Mouse (Mus musculus): Measurements from ENCODE around the gene Fam196b. TPM values are rescaled to one million over a fixed set of nuclear protein-coding genes. Genes with fewer than 3 reads are reported as not detected.

Gene Fam196b
- polyA plus RNA-seq, 1 experiment from 2014 or later = 4.7 TPM

GRCm38 (mm10) chr11:34300064-34300463 is 14.6 kb upstream of the Fam196b start:
- Histone ChIP-seq H3K9ac (no peak overlapping the region), H3K9me3 (no peaks in the 10 kb centered on the region), H3K4me1 (replicated peaks) (peaks cover 5% of the 10 kb centered on the region), H3K4me2 (no peak overlapping the region), H3K36me3 (no peaks in the 10 kb centered on the region), H3K27me3 (no peaks in the 10 kb centered on the region), H3K27ac (replicated peaks) (no peak overlapping the region), H3K4me3 (no peak overlapping the region)
- ATAC-seq (ENCODE audit: low FRiP score, low read depth) = no peak
- WGBS = 96% methylated on average over 7 of the region's 7 CpGs

GRCm38 (mm10) chr11:34306231-34306630 is 8.4 kb upstream of the Fam196b start:
- Histone ChIP-seq H3K9me3 (no peaks in the 10 kb centered on the region), H3K4me1 (replicated peaks) (no peaks in the 10 kb centered on the region), H3K9ac (no peak overlapping the region), H3K4me3 (no peak overlapping the region), H3K36me3 (no peaks in the 10 kb centered on the region), H3K4me2 (no peak overlapping the region), H3K27ac (replicated peaks) (no peak overlapping the region), H3K27me3 (no peaks in the 10 kb centered on the region)
- 73% methylated on average over 3 of the region's 3 CpGs for WGBS
- ATAC-seq (ENCODE audit: low FRiP score, low read depth) = no peak

- no peaks in the 10 kb centered on the region for H3K9me3 ChIP-seq
- H3K27ac ChIP-seq (replicated peaks) = no peak overlapping the region
- no peaks in the 10 kb centered on the region for H3K36me3 ChIP-seq
- H3K4me1 ChIP-seq (replicated peaks) = no peaks in the 10 kb centered on the region
- no peak overlapping the region for H3K4me3 ChIP-seq
- no peaks in the 10 kb centered on the region for H3K27me3 ChIP-seq
- ATAC-seq (ENCODE audit: low FRiP score, low read depth) = no peak
- no peak overlapping the region for H3K9ac ChIP-seq
- no peak overlapping the region for H3K4me2 ChIP-seq
- WGBS = 93% methylated on average over 3 of the region's 3 CpGs
Observed at GRCm38 (mm10) chr11:34308731-34309130, 5.9 kb upstream of the Fam196b start.

- Histone ChIP-seq H3K36me3 (no peaks in the 10 kb centered on the region), H3K9me3 (no peaks in the 10 kb centered on the region), H3K4me1 (replicated peaks) (no peaks in the 10 kb centered on the region), H3K27ac (replicated peaks) (no peak overlapping the region), H3K27me3 (no peaks in the 10 kb centered on the region), H3K9ac (no peak overlapping the region), H3K4me2 (no peak overlapping the region), H3K4me3 (no peak overlapping the region)
- WGBS = 75% methylated on average over 2 of the region's 2 CpGs
- no peak for ATAC-seq (ENCODE audit: low FRiP score, low read depth)
Observed at GRCm38 (mm10) chr11:34309360-34309759, 5.3 kb upstream of the Fam196b start.

GRCm38 (mm10) chr11:34311717-34312116 is 2.9 kb upstream of the Fam196b start:
- ATAC-seq (ENCODE audit: low FRiP score, low read depth) = no peak
- H3K9me3 ChIP-seq = no peaks in the 10 kb centered on the region

GRCm38 (mm10) chr11:34312208-34312607 is 2.4 kb upstream of the Fam196b start:
- Histone ChIP-seq H3K27ac (replicated peaks) (no peak overlapping the region), H3K9ac (no peak overlapping the region), H3K4me3 (no peak overlapping the region), H3K36me3 (no peaks in the 10 kb centered on the region), H3K4me2 (no peak overlapping the region), H3K9me3 (no peaks in the 10 kb centered on the region), H3K27me3 (no peaks in the 10 kb centered on the region), H3K4me1 (replicated peaks) (peaks cover 23% of the 10 kb centered on the region)
- no peak for ATAC-seq (ENCODE audit: low FRiP score, low read depth)
- 83% methylated on average over 7 of the region's 7 CpGs for WGBS

More at GRCm38 (mm10) chr11:34311717-34312116, 2.9 kb upstream of the Fam196b start:
- no peak overlapping the region for H3K4me2 ChIP-seq
- H3K9ac ChIP-seq = no peak overlapping the region
- WGBS = 67% methylated on average over 5 of the region's 5 CpGs
- H3K27me3 ChIP-seq = no peaks in the 10 kb centered on the region
- H3K4me3 ChIP-seq = no peak overlapping the region
- H3K27ac ChIP-seq (replicated peaks) = no peak overlapping the region
- H3K36me3 ChIP-seq = no peaks in the 10 kb centered on the region
- H3K4me1 ChIP-seq (replicated peaks) = peaks cover 18% of the 10 kb centered on the region

GRCm38 (mm10) chr11:34315383-34315782 is 761 bp downstream of the Fam196b start:
- 6% methylated on average over 5 of the region's 5 CpGs for WGBS
- peaks cover 37% of the 10 kb centered on the region for H3K4me1 ChIP-seq (replicated peaks)
- peak overlapping the region; percentile 72 for H3K27ac ChIP-seq (replicated peaks)
- peak overlapping the region; percentile 52 for H3K4me3 ChIP-seq
- H3K9me3 ChIP-seq = no peaks in the 10 kb centered on the region
- H3K36me3 ChIP-seq = no peaks in the 10 kb centered on the region
- ATAC-seq (ENCODE audit: low FRiP score, low read depth) = no peak
- H3K4me2 ChIP-seq = peak overlapping the region; percentile 59
- peak overlapping the region; percentile 53 for H3K9ac ChIP-seq
- H3K27me3 ChIP-seq = no peaks in the 10 kb centered on the region

- peak overlapping the region; percentile 52 for H3K4me3 ChIP-seq
- no peaks in the 10 kb centered on the region for H3K36me3 ChIP-seq
- H3K4me1 ChIP-seq (replicated peaks) = peaks cover 37% of the 10 kb centered on the region
- no peaks in the 10 kb centered on the region for H3K27me3 ChIP-seq
- H3K27ac ChIP-seq (replicated peaks) = peak overlapping the region; percentile 72
- H3K9ac ChIP-seq = peak overlapping the region; percentile 53
- no peaks in the 10 kb centered on the region for H3K9me3 ChIP-seq
- ATAC-seq (ENCODE audit: low FRiP score, low read depth) = no peak
- H3K4me2 ChIP-seq = peak overlapping the region; percentile 59
- 30% methylated on average over 10 of the region's 10 CpGs for WGBS
Observed at GRCm38 (mm10) chr11:34316176-34316575, 1.6 kb downstream of the Fam196b start.

GRCm38 (mm10) chr11:34317001-34317400 is 2.4 kb downstream of the Fam196b start:
- 45% methylated on average over 8 of the region's 8 CpGs for WGBS
- H3K27me3 ChIP-seq = no peaks in the 10 kb centered on the region
- H3K9ac ChIP-seq = no peak overlapping the region
- no peaks in the 10 kb centered on the region for H3K36me3 ChIP-seq
- no peak for ATAC-seq (ENCODE audit: low FRiP score, low read depth)
- H3K9me3 ChIP-seq = no peaks in the 10 kb centered on the region
- H3K4me1 ChIP-seq (replicated peaks) = peaks cover 37% of the 10 kb centered on the region
- no peak overlapping the region for H3K27ac ChIP-seq (replicated peaks)
- peak overlapping the region; percentile 59 for H3K4me2 ChIP-seq
- H3K4me3 ChIP-seq = peak overlapping the region; percentile 52

- H3K4me3 ChIP-seq = no peak overlapping the region
- WGBS = 83% methylated on average over 1 of the region's 1 CpGs
- ATAC-seq (ENCODE audit: low FRiP score, low read depth) = no peak
Observed at GRCm38 (mm10) chr11:34319282-34319681, 4.7 kb downstream of the Fam196b start.

GRCm38 (mm10) chr11:34323664-34324063 is 9.0 kb downstream of the Fam196b start:
- H3K27me3 ChIP-seq = no peaks in the 10 kb centered on the region
- H3K36me3 ChIP-seq = no peaks in the 10 kb centered on the region
- H3K4me2 ChIP-seq = no peak overlapping the region
- peaks cover 8% of the 10 kb centered on the region; the same call in 1 of the 2 replicates for H3K4me1 ChIP-seq (replicated peaks)
- H3K27ac ChIP-seq (replicated peaks) = no peak overlapping the region; the same call in 1 of the 2 replicates
- H3K9ac ChIP-seq = no peak overlapping the region
- WGBS = 79% methylated on average over 8 of the region's 8 CpGs
- H3K9me3 ChIP-seq = no peaks in the 10 kb centered on the region
- H3K4me3 ChIP-seq = no peak overlapping the region
- ATAC-seq (ENCODE audit: low FRiP score, low read depth) = no peak

More at GRCm38 (mm10) chr11:34319282-34319681, 4.7 kb downstream of the Fam196b start:
- no peak overlapping the region for H3K27ac ChIP-seq (replicated peaks)
- H3K36me3 ChIP-seq = no peaks in the 10 kb centered on the region
- H3K4me2 ChIP-seq = no peak overlapping the region
- H3K9me3 ChIP-seq = no peaks in the 10 kb centered on the region
- H3K27me3 ChIP-seq = no peaks in the 10 kb centered on the region
- peaks cover 41% of the 10 kb centered on the region for H3K4me1 ChIP-seq (replicated peaks)
- no peak overlapping the region for H3K9ac ChIP-seq

GRCm38 (mm10) chr11:34332344-34333031 is 17.9 kb downstream of the Fam196b start:
- Histone ChIP-seq H3K9me3 (no peaks in the 10 kb centered on the region), H3K36me3 (no peaks in the 10 kb centered on the region), H3K4me1 (replicated peaks) (0 out of 2 replicates have a peak, but pooled peaks cover 4% of the 10 kb centered on the region), H3K9ac (no peak overlapping the region), H3K4me3 (no peak overlapping the region), H3K27ac (replicated peaks) (no peak overlapping the region), H3K27me3 (no peaks in the 10 kb centered on the region), H3K4me2 (no peak overlapping the region)
- ATAC-seq (ENCODE audit: low FRiP score, low read depth) = no peak
- 64% methylated on average over 7 of the region's 7 CpGs for WGBS

GRCm38 (mm10) chr11:34337907-34338306 is 23.3 kb downstream of the Fam196b start:
- Histone ChIP-seq H3K9me3 (no peaks in the 10 kb centered on the region), H3K27ac (replicated peaks) (no peak overlapping the region), H3K4me2 (no peak overlapping the region), H3K4me3 (no peak overlapping the region), H3K27me3 (no peaks in the 10 kb centered on the region), H3K4me1 (replicated peaks) (peaks cover 9% of the 10 kb centered on the region), H3K36me3 (no peaks in the 10 kb centered on the region), H3K9ac (no peak overlapping the region)
- WGBS = 90% methylated on average over 1 of the region's 1 CpGs
- ATAC-seq (ENCODE audit: low FRiP score, low read depth) = no peak
